Mouse (Mus musculus): ENCODE measurements around the gene Plscr2. TPM values are rescaled to one million over a fixed set of nuclear protein-coding genes. Genes with fewer than 3 reads are reported as not detected.
A peak's percentile ranks its signal among the peaks of the same experiment; 100 is the strongest.

The Plscr2 gene
- 4.0 and 4.4 TPM in 2 replicates for polyA plus RNA-seq (2012; rRNA removed)

GRCm38 (mm10) chr9:92275486-92276207 lies at the start of gene Plscr2:
Plscr2 (plus strand) TSS chr9:92275602.
- Histone ChIP-seq H3K27me3 (ENCODE audit: control insufficient read depth, insufficient read depth, low read length) (no peaks in the 10 kb centered on the region), H3K4me3 (replicated peaks; ENCODE audit: insufficient read depth, low read depth, low read length) (peak within 1 kb of the TSS; percentile 37), H3K27ac (ENCODE audit: insufficient read depth, low read length) (no peak within 1 kb of the TSS), H3K4me1 (ENCODE audit: control insufficient read depth, insufficient read depth, low read length) (no peaks in the 10 kb centered on the region)
- 71% methylated on average over 9 of the region's 9 CpGs for WGBS
- peak in 1 of 2 experiments; percentile 8 for DNase-seq
- no peak for TF ChIP-seq CTCF (IDR thresholded peaks at IDR 0.05; ENCODE audit: borderline replicate concordance, insufficient read depth, low read depth, low read length)
- no peak for TF ChIP-seq POLR2A (IDR thresholded peaks at IDR 0.05; ENCODE audit: borderline replicate concordance, insufficient read depth, low read length)

- Histone ChIP-seq H3K4me3 (replicated peaks; ENCODE audit: insufficient read depth, low read depth, low read length) (no peak overlapping the region), H3K27me3 (ENCODE audit: control insufficient read depth, insufficient read depth, low read length) (no peaks in the 10 kb centered on the region), H3K27ac (ENCODE audit: insufficient read depth, low read length) (no peak overlapping the region), H3K4me1 (ENCODE audit: control insufficient read depth, insufficient read depth, low read length) (no peaks in the 10 kb centered on the region)
- no peak for TF ChIP-seq POLR2A (IDR thresholded peaks at IDR 0.05; ENCODE audit: borderline replicate concordance, insufficient read depth, low read length)
- TF ChIP-seq CTCF (IDR thresholded peaks at IDR 0.05; ENCODE audit: borderline replicate concordance, insufficient read depth, low read depth, low read length), result no peak
- no peak for DNase-seq
- 94% methylated on average over 3 of the region's 3 CpGs for WGBS
Observed at GRCm38 (mm10) chr9:92226127-92226655, 49.2 kb upstream of the Plscr2 start.

- TF ChIP-seq CTCF (IDR thresholded peaks at IDR 0.05; ENCODE audit: borderline replicate concordance, insufficient read depth, low read depth, low read length) (no peak), POLR2A (IDR thresholded peaks at IDR 0.05; ENCODE audit: borderline replicate concordance, insufficient read depth, low read length) (no peak)
- Histone ChIP-seq H3K4me1 (ENCODE audit: control insufficient read depth, insufficient read depth, low read length) (no peaks in the 10 kb centered on the region), H3K27ac (ENCODE audit: insufficient read depth, low read length) (no peak overlapping the region), H3K4me3 (replicated peaks; ENCODE audit: insufficient read depth, low read depth, low read length) (no peak overlapping the region), H3K27me3 (ENCODE audit: control insufficient read depth, insufficient read depth, low read length) (no peaks in the 10 kb centered on the region)
- 90% methylated on average over 3 of the region's 3 CpGs for WGBS
- DNase-seq, result no peak
Observed at GRCm38 (mm10) chr9:92226795-92227194, 48.6 kb upstream of the Plscr2 start.

GRCm38 (mm10) chr9:92228867-92229832 lies 46.3 kb upstream of the Plscr2 start:
- Histone ChIP-seq H3K4me3 (replicated peaks; ENCODE audit: insufficient read depth, low read depth, low read length) (no peak overlapping the region), H3K4me1 (ENCODE audit: control insufficient read depth, insufficient read depth, low read length) (no peaks in the 10 kb centered on the region), H3K27me3 (ENCODE audit: control insufficient read depth, insufficient read depth, low read length) (no peaks in the 10 kb centered on the region), H3K27ac (ENCODE audit: insufficient read depth, low read length) (no peak overlapping the region)
- no peak for DNase-seq
- no peak for TF ChIP-seq CTCF (IDR thresholded peaks at IDR 0.05; ENCODE audit: borderline replicate concordance, insufficient read depth, low read depth, low read length)
- TF ChIP-seq POLR2A (IDR thresholded peaks at IDR 0.05; ENCODE audit: borderline replicate concordance, insufficient read depth, low read length), result no peak
- 92% methylated on average over 16 of the region's 16 CpGs for WGBS

GRCm38 (mm10) chr9:92229833-92230205 lies 45.6 kb upstream of the Plscr2 start:
- no peak overlapping the region for H3K27ac ChIP-seq (ENCODE audit: insufficient read depth, low read length)
- no peak for DNase-seq
- H3K4me3 ChIP-seq (replicated peaks; ENCODE audit: insufficient read depth, low read depth, low read length), result no peak overlapping the region
- H3K27me3 ChIP-seq (ENCODE audit: control insufficient read depth, insufficient read depth, low read length), result no peaks in the 10 kb centered on the region
- no peaks in the 10 kb centered on the region for H3K4me1 ChIP-seq (ENCODE audit: control insufficient read depth, insufficient read depth, low read length)
- no peak for TF ChIP-seq CTCF (IDR thresholded peaks at IDR 0.05; ENCODE audit: borderline replicate concordance, insufficient read depth, low read depth, low read length)
- no peak for TF ChIP-seq POLR2A (IDR thresholded peaks at IDR 0.05; ENCODE audit: borderline replicate concordance, insufficient read depth, low read length)
- 88% methylated on average over 2 of the region's 2 CpGs for WGBS

- TF ChIP-seq CTCF (IDR thresholded peaks at IDR 0.05; ENCODE audit: borderline replicate concordance, insufficient read depth, low read depth, low read length), result no peak
- TF ChIP-seq POLR2A (IDR thresholded peaks at IDR 0.05; ENCODE audit: borderline replicate concordance, insufficient read depth, low read length), result no peak
- Histone ChIP-seq H3K27me3 (ENCODE audit: control insufficient read depth, insufficient read depth, low read length) (no peaks in the 10 kb centered on the region), H3K27ac (ENCODE audit: insufficient read depth, low read length) (no peak overlapping the region), H3K4me1 (ENCODE audit: control insufficient read depth, insufficient read depth, low read length) (no peaks in the 10 kb centered on the region), H3K4me3 (replicated peaks; ENCODE audit: insufficient read depth, low read depth, low read length) (no peak overlapping the region)
- DNase-seq, result no peak
- WGBS, result 90% methylated on average over 11 of the region's 11 CpGs
Observed at GRCm38 (mm10) chr9:92234901-92235458, 40.4 kb upstream of the Plscr2 start.

- Histone ChIP-seq H3K27ac (ENCODE audit: insufficient read depth, low read length) (no peak overlapping the region), H3K4me3 (replicated peaks; ENCODE audit: insufficient read depth, low read depth, low read length) (no peak overlapping the region), H3K27me3 (ENCODE audit: control insufficient read depth, insufficient read depth, low read length) (no peaks in the 10 kb centered on the region; the same call in 1 of the 2 replicates), H3K4me1 (ENCODE audit: control insufficient read depth, insufficient read depth, low read length) (no peaks in the 10 kb centered on the region)
- 83% methylated on average over 7 of the region's 7 CpGs for WGBS
- no peak for DNase-seq
- no peak for TF ChIP-seq CTCF (IDR thresholded peaks at IDR 0.05; ENCODE audit: borderline replicate concordance, insufficient read depth, low read depth, low read length)
Observed at GRCm38 (mm10) chr9:92248773-92249446, 26.5 kb upstream of the Plscr2 start.
